Mouse (Mus musculus) testis, adult 10 weeks (tissue): Measurements from ENCODE around the gene Marc1. TPM values are rescaled to one million over a fixed set of nuclear protein-coding genes. Genes with fewer than 3 reads are reported as not detected.

Experiments used
- polyA plus RNA-seq: library from polyadenylated mRNA; stranded (reverse); fragments of 350-450 nt; fragmentation: Illumina TruSeq; extraction: RNeasy Lipid Tissue Mini Kit (QIAGEN cat#74804); gene quantifications from one replicate; pipeline ENCODE4 v1.2.3, GENCODE M21; 2014; ENCODE audit warnings: low read depth, low replicate concordance

The Marc1 gene
- 0.32 TPM for polyA plus RNA-seq

GRCm38 (mm10) chr1:184810780-184811575, at the start of gene Marc1:
Gene Marc1, minus strand, starts transcription at chr1:184811313.

GRCm38 (mm10) chr1:184846092-184846750, 35.1 kb upstream of the Marc1 start, which contains the start of gene Marc2:
Gene Marc2, minus strand, starts transcription at chr1:184846451.

Other genes starting within 250 kb of the Marc1 start
- not detected for gene Hlx, start 78.7 kb downstream of the Marc1 start, polyA plus RNA-seq
- gene Marc2, start 35.1 kb upstream of the Marc1 start, polyA plus RNA-seq: 34.1 TPM
- gene C130074G19Rik, start 71.9 kb upstream of the Marc1 start, polyA plus RNA-seq: 5.2 TPM
- gene Mark1, start 188.3 kb upstream of the Marc1 start, polyA plus RNA-seq: 8.0 TPM